9 mouse cellular contexts compared by ENCODE assay signal in the genomic region with DNA sequence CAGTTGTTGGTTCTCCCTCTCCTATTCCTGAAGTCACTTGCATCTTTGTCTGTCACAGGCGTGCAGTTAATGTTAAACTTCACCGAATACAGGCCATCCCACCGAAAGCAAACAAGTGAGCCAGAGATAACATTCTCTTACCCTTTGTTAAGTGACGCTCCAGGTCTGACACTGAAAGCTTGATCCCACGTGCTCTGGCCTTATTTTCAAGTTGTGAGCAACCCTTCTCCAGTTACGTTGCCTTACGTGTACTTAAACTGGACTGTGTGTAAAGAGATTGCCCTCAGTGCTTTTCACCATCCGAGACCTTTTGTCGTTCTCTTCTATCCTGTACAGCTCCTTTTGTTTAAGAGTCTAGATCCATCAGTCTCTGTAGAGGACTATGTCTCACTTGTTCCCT. TPM values are rescaled to one million over a fixed set of nuclear protein-coding genes. Genes with fewer than 3 reads are reported as not detected.
DNase-seq lines count a peak whose midpoint lies in the region; ATAC-seq lines count a peak whose summit lies in the region.
"Had no signal": no experiment of that assay in that cellular context is flagged by ENCODE, and none has a peak within 500 bp of the region (broad histone marks: within the 10 kb centered on the region; RNA-seq: fewer than 3 reads in every experiment).

No protein-coding gene starts in this region.

- no peaks in the 10 kb centered on the region for H3K9me3 ChIP-seq in limb, embryonic 11.5 days (ENCODE audit: control insufficient read depth, low read length)
- H3K9me3 ChIP-seq in limb, embryonic 10.5 days (replicated peaks), result no peaks in the 10 kb centered on the region
- no peaks in the 10 kb centered on the region for H3K9me3 ChIP-seq in forebrain, embryonic 16.5 days (ENCODE audit: control insufficient read depth, low read length)
- no peaks in the 10 kb centered on the region for H3K9me3 ChIP-seq in neural tube, embryonic 13.5 days

- H3K4me2 ChIP-seq in limb, embryonic 11.5 days (ENCODE audit: low read depth, severe bottlenecking), result peak overlapping the region; percentile 61; the same call in 1 of the 2 replicates
- H3K4me2 ChIP-seq in forebrain, embryonic 16.5 days (ENCODE audit: low read length), result peak overlapping the region; percentile 64
- peak overlapping the region; percentile 65 for H3K4me2 ChIP-seq in neural tube, embryonic 13.5 days

- 55% methylated on average over 9 of the region's 9 CpGs for WGBS in limb, embryonic 11.5 days
- 63% methylated on average over 9 of the region's 9 CpGs for WGBS in limb, embryonic 10.5 days
- 66% methylated on average over 9 of the region's 9 CpGs for WGBS in forebrain, embryonic 16.5 days
- WGBS in neural tube, embryonic 13.5 days, result 37% methylated on average over 9 of the region's 9 CpGs

- no peak overlapping the region for H3K27ac ChIP-seq in limb, embryonic 11.5 days (replicated peaks; ENCODE audit: low read depth, low read length)
- no peak overlapping the region for H3K27ac ChIP-seq in limb, embryonic 10.5 days
- H3K27ac ChIP-seq in forebrain, embryonic 16.5 days (ENCODE audit: low read length), result no peak overlapping the region
- no peak overlapping the region for H3K27ac ChIP-seq in neural tube, embryonic 13.5 days (replicated peaks)

- no peak overlapping the region for H3K9ac ChIP-seq in limb, embryonic 11.5 days (ENCODE audit: low read length)
- no peak overlapping the region for H3K9ac ChIP-seq in forebrain, embryonic 16.5 days (replicated peaks; ENCODE audit: low read depth, low read length)
- peak overlapping the region; percentile 92 for H3K9ac ChIP-seq in neural tube, embryonic 13.5 days

- DNase-seq in limb, embryonic 11.5 days (ENCODE audit: low spot score), result no peak
- DNase-seq in limb, embryonic 10.5 days (ENCODE audit: low spot score), result no peak
- DNase-seq in urinary bladder, adult 2 months (ENCODE audit: low spot score), result no peak
- DNase-seq in left cerebral cortex, postnatal 4 days, result no peak
- DNase-seq: cerebellum, adult 2 months had no signal

- intact Hi-C loops in left cerebral cortex, postnatal 4 days (cut with DNase I), result loop anchor here (10.0 kb wide), 1 partner anchor 93 kb away; no protein-coding TSS in a partner anchor

- ATAC-seq in limb, embryonic 11.5 days (ENCODE audit: insufficient number of reproducible peaks, low FRiP score, low TSS enrichment, low read depth), result no peak
- ATAC-seq in forebrain, embryonic 16.5 days, result no peak
- ATAC-seq in inflammation-experienced regulatory T-cells, adult 6 months, result peak; percentile 5
- ATAC-seq in neural tube, embryonic 13.5 days (ENCODE audit: low read depth), result no peak
- no peak for ATAC-seq in activated CD4-positive, CD25-positive, alpha-beta regulatory T cell, adult 4 months

- H3K4me3 ChIP-seq in limb, embryonic 11.5 days (ENCODE audit: low read depth, low read length), result no peak overlapping the region
- H3K4me3 ChIP-seq in limb, embryonic 10.5 days, result no peak overlapping the region
- no peak overlapping the region for H3K4me3 ChIP-seq in forebrain, embryonic 16.5 days (replicated peaks; ENCODE audit: low read length)
- peak overlapping the region; percentile 73 for H3K4me3 ChIP-seq in neural tube, embryonic 13.5 days

- H3K27me3 ChIP-seq in limb, embryonic 11.5 days (ENCODE audit: control insufficient read depth, insufficient read depth, low read length), result no peaks in the 10 kb centered on the region
- H3K27me3 ChIP-seq in limb, embryonic 10.5 days (ENCODE audit: low read depth, poor library complexity, severe bottlenecking), result peaks cover 11% of the 10 kb centered on the region; the same call in 1 of the 2 replicates
- no peaks in the 10 kb centered on the region for H3K27me3 ChIP-seq in forebrain, embryonic 16.5 days (replicated peaks; ENCODE audit: control insufficient read depth, insufficient read depth, low read length)
- H3K27me3 ChIP-seq in neural tube, embryonic 13.5 days, result no peaks in the 10 kb centered on the region

- H3K36me3 ChIP-seq in limb, embryonic 11.5 days (ENCODE audit: control insufficient read depth, insufficient read depth, low read length), result no peaks in the 10 kb centered on the region
- H3K36me3 ChIP-seq in limb, embryonic 10.5 days, result peaks cover 13% of the 10 kb centered on the region; the same call in 1 of the 2 replicates
- no peaks in the 10 kb centered on the region; the same call in 1 of the 2 replicates for H3K36me3 ChIP-seq in forebrain, embryonic 16.5 days (ENCODE audit: control insufficient read depth, insufficient read depth)
- H3K36me3 ChIP-seq in neural tube, embryonic 13.5 days, result 0 out of 2 replicates have a peak, but pooled peaks cover 12% of the 10 kb centered on the region

- peaks cover 8% of the 10 kb centered on the region for H3K4me1 ChIP-seq in limb, embryonic 11.5 days (ENCODE audit: control insufficient read depth, insufficient read depth, low read length)
- H3K4me1 ChIP-seq in limb, embryonic 10.5 days, result peaks cover 43% of the 10 kb centered on the region
- H3K4me1 ChIP-seq in forebrain, embryonic 16.5 days (replicated peaks; ENCODE audit: control insufficient read depth, insufficient read depth, low read length), result peaks cover 18% of the 10 kb centered on the region
- H3K4me1 ChIP-seq in neural tube, embryonic 13.5 days (replicated peaks), result peaks cover 28% of the 10 kb centered on the region

RNA-seq across cellular contexts. Expression of a gene that starts 2.2 kb away (rescaled TPM):
- polyA plus RNA-seq in limb, embryonic 11.5 days (2014; fragmentation: Nextera tagmentation; extraction: Ambion mirVana), result 11.0 and 12.1 TPM in 2 replicates
- polyA plus RNA-seq in limb, embryonic 10.5 days (2016; fragmentation: Nextera tagmentation; extraction: Ambion mirVana), result 10.8 and 14.4 TPM in 2 replicates
- polyA plus RNA-seq in forebrain, embryonic 16.5 days (2015; fragmentation: Nextera tagmentation; extraction: Ambion mirVana), result 9.7 and 10.8 TPM in 2 replicates
- 100 to 1,000 TPM in 2 of 3 experiments, 10 to 100 TPM in 1; 70.9 to 111 (median 101) TPM for polyA plus RNA-seq in inflammation-experienced regulatory T-cells, adult 6 months (2017; shearing (Covaris generic))
- polyA plus RNA-seq in neural tube, embryonic 13.5 days (2015; fragmentation: Nextera tagmentation; extraction: Ambion mirVana), result 19.2 and 19.8 TPM in 2 replicates
- polyA plus RNA-seq in activated CD4-positive, CD25-positive, alpha-beta regulatory T cell, adult 4 months (2017; shearing (Covaris generic)), result 10 to 100 TPM; 74.6 to 85.8 TPM
- polyA plus RNA-seq in urinary bladder, adult 2 months (2012; rRNA removed), result 16.5 and 18.0 TPM in 2 replicates
- total RNA-seq in left cerebral cortex, postnatal 4 days (2021), result 10 to 100 TPM; 40.0 to 44.9 TPM

RNA-seq across cellular contexts. Expression of a gene that starts 5.9 kb away (rescaled TPM):
- 3.4 and 4.8 TPM in 2 replicates for polyA plus RNA-seq in limb, embryonic 11.5 days (2014; fragmentation: Nextera tagmentation; extraction: Ambion mirVana)
- 2.9 and 4.7 TPM in 2 replicates for polyA plus RNA-seq in limb, embryonic 10.5 days (2016; fragmentation: Nextera tagmentation; extraction: Ambion mirVana)
- polyA plus RNA-seq in forebrain, embryonic 16.5 days (2015; fragmentation: Nextera tagmentation; extraction: Ambion mirVana), result 4.1 and 5.0 TPM in 2 replicates
- polyA plus RNA-seq in inflammation-experienced regulatory T-cells, adult 6 months (2017; shearing (Covaris generic)), result 10 to 100 TPM; 15.5 to 45.9 (median 21.9) TPM
- polyA plus RNA-seq in neural tube, embryonic 13.5 days (2015; fragmentation: Nextera tagmentation; extraction: Ambion mirVana), result 6.6 and 7.2 TPM in 2 replicates
- polyA plus RNA-seq in activated CD4-positive, CD25-positive, alpha-beta regulatory T cell, adult 4 months (2017; shearing (Covaris generic)), result 10 to 100 TPM; 19.9 to 53.2 TPM
- 9.3 and 10.6 TPM in 2 replicates for polyA plus RNA-seq in urinary bladder, adult 2 months (2012; rRNA removed)
- total RNA-seq in left cerebral cortex, postnatal 4 days (2021), result 1 to 10 TPM; 2.2 to 4.4 TPM
